Mouse (Mus musculus) common myeloid progenitor, adult 5-6 weeks (primary cell): ENCODE results near the gene Lrrc17. TPM values are rescaled to one million over a fixed set of nuclear protein-coding genes. Genes with fewer than 3 reads are reported as not detected.

ENCODE experiments used
- ATAC-seq: replicated peaks from 2 replicates; pipeline ENCODE4 v1.8.0; 2016; ENCODE audit warnings: low read depth, mild to moderate bottlenecking, moderate TSS enrichment, inconsistent platforms; ENCODE audit not compliant: poor library complexity, severe bottlenecking
- total RNA-seq: library from RNA; stranded (forward); fragments of 200-1000, 187-1606 nt; gene quantifications from 2 replicates; pipeline ENCODE4 v1.2.3, GENCODE M21; 2017

Lrrc17 gene
- not detected in 2 replicates for total RNA-seq

- ATAC-seq: no peak
Observed at GRCm38 (mm10) chr5:21543409-21544201, at the start of gene Lrrc17. Lrrc17 (plus strand) TSS chr5:21543559.

GRCm38 (mm10) chr5:21494781-21495180, 48.6 kb upstream of the Lrrc17 start:
- peak; percentile 29; the same call in 1 of the 2 replicates for ATAC-seq

- no peak for ATAC-seq
Observed at GRCm38 (mm10) chr5:21496321-21496720, 47.0 kb upstream of the Lrrc17 start.

- ATAC-seq: no peak
Observed at GRCm38 (mm10) chr5:21496881-21497280, 46.5 kb upstream of the Lrrc17 start.

- ATAC-seq: no peak
Observed at GRCm38 (mm10) chr5:21498490-21498889, 44.9 kb upstream of the Lrrc17 start.

- no peak for ATAC-seq
Observed at GRCm38 (mm10) chr5:21498925-21499324, 44.4 kb upstream of the Lrrc17 start.

GRCm38 (mm10) chr5:21500133-21500532, 43.2 kb upstream of the Lrrc17 start:
- no peak for ATAC-seq

- no peak for ATAC-seq
Observed at GRCm38 (mm10) chr5:21500941-21501340, 42.4 kb upstream of the Lrrc17 start.

GRCm38 (mm10) chr5:21502936-21503610, 40.3 kb upstream of the Lrrc17 start:
- no peak for ATAC-seq

GRCm38 (mm10) chr5:21505159-21505558, 38.2 kb upstream of the Lrrc17 start:
- ATAC-seq: peak; percentile 88

- no peak for ATAC-seq
Observed at GRCm38 (mm10) chr5:21506887-21507286, 36.5 kb upstream of the Lrrc17 start.

- peak; percentile 54; the same call in 1 of the 2 replicates for ATAC-seq
Observed at GRCm38 (mm10) chr5:21509801-21510200, 33.6 kb upstream of the Lrrc17 start.

GRCm38 (mm10) chr5:21513363-21513762, 30.0 kb upstream of the Lrrc17 start:
- ATAC-seq: no peak

- peak; percentile 83 for ATAC-seq
Observed at GRCm38 (mm10) chr5:21517562-21517961, 25.8 kb upstream of the Lrrc17 start.

GRCm38 (mm10) chr5:21518207-21518606, 25.2 kb upstream of the Lrrc17 start:
- no peak for ATAC-seq

GRCm38 (mm10) chr5:21519166-21519565, 24.2 kb upstream of the Lrrc17 start:
- no peak for ATAC-seq

GRCm38 (mm10) chr5:21526835-21527485, 16.4 kb upstream of the Lrrc17 start:
- ATAC-seq: no peak

GRCm38 (mm10) chr5:21527488-21527911, 15.9 kb upstream of the Lrrc17 start:
- ATAC-seq: peak; percentile 23

- ATAC-seq: peak; percentile 81
Observed at GRCm38 (mm10) chr5:21528068-21528842, 15.1 kb upstream of the Lrrc17 start.

GRCm38 (mm10) chr5:21529110-21529720, 14.1 kb upstream of the Lrrc17 start:
- ATAC-seq: peak; percentile 51
